Mouse (Mus musculus): ENCODE results near the gene Abcc1.

DNA sequence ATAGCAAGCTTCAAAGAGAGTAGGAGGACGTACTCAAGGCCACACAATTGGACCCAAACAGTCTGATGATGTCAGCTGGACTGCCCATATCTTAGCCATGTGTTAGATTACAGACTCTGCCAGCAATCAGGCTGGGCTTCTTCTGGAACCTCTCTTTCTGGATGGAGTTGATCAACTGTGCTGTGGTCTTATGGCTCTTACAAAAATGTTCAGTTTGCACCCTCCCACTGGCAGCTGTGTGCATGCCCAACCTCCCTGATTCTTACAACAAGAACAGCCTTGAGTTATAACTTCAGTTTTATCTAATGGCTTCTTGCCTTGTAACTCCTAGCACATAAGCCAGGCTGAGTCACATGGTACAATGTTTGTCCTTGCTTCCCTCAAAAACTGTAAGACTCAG lies 33.2 kb upstream of the Abcc1 start:
- TF ChIP-seq CTCF (IDR thresholded peaks at IDR 0.05; ENCODE audit: insufficient read depth, low read depth, low read length) (no peak), POLR2A (IDR thresholded peaks at IDR 0.05; ENCODE audit: insufficient read depth, low read depth, low read length) (no peak)
